Mouse (Mus musculus): ENCODE measurements around the gene Pld6. TPM values are rescaled to one million over a fixed set of nuclear protein-coding genes. Genes with fewer than 3 reads are reported as not detected.

Gene Pld6
- total RNA-seq, 2 experiments from 2014 or later = 0.44 to 0.66 TPM

- DNase-seq (ENCODE audit: low spot score in 2 of 2) = no peak
Observed at GRCm38 (mm10) chr11:59786444-59787198, 824 bp downstream of the Pld6 start.

DNA sequence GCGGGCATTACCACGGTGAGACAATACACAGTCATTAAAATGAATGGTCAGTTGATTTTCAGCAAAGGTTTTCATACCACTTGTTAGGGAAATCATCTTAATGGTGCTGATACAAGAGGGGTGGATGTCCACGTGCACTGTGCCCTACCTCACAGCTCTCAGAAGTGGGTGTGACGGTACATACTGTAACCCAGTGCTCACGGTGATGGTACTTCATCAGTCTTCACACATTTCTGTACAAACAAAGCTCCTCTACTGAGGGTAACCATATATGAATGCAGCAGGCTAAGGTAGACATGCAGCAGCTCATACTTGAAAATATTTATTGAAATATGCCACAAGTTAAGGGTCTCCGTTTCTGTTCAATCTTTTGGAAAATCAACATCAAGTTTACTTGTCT is 3.9 kb downstream of the Pld6 start:
- DNase-seq (ENCODE audit: low spot score in 2 of 2) = no peak

- no peak for DNase-seq (ENCODE audit: low spot score in 2 of 2)
Observed at GRCm38 (mm10) chr11:59782091-59782590, 5.3 kb downstream of the Pld6 start.

- DNase-seq (ENCODE audit: low spot score in 2 of 2) = no peak
Observed at GRCm38 (mm10) chr11:59780241-59780640, 7.2 kb downstream of the Pld6 start.

- no peak for DNase-seq (ENCODE audit: low spot score in 2 of 2)
Observed at GRCm38 (mm10) chr11:59779406-59779805, 8.0 kb downstream of the Pld6 start.

GRCm38 (mm10) chr11:59778874-59779223 is 8.6 kb downstream of the Pld6 start:
- DNase-seq (ENCODE audit: low spot score in 2 of 2) = no peak

- peak; percentile 58 to 78 for DNase-seq (ENCODE audit: low spot score in 2 of 2)
Observed at GRCm38 (mm10) chr11:59778181-59778873, 9.1 kb downstream of the Pld6 start.

DNA sequence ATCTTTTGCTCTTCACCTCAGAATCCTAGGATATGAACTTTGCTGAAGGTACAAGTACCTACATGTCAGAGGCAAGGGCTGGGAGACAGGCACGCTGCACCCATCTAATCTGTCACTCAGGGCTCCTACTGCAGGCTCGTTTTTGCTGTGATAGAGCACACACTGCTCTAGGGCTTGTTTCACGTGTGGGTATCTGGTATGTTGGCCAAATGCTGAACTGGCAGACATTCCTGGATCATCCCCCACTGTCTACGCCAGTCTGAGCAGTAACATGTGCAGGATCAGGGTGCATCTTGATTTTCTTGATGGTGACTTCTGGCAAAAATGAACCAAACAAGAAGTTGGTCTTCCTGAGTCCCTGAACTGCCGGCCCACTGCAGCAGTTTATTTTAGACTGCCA is 10.2 kb downstream of the Pld6 start:
- DNase-seq (ENCODE audit: low spot score in 2 of 2) = no peak

DNA sequence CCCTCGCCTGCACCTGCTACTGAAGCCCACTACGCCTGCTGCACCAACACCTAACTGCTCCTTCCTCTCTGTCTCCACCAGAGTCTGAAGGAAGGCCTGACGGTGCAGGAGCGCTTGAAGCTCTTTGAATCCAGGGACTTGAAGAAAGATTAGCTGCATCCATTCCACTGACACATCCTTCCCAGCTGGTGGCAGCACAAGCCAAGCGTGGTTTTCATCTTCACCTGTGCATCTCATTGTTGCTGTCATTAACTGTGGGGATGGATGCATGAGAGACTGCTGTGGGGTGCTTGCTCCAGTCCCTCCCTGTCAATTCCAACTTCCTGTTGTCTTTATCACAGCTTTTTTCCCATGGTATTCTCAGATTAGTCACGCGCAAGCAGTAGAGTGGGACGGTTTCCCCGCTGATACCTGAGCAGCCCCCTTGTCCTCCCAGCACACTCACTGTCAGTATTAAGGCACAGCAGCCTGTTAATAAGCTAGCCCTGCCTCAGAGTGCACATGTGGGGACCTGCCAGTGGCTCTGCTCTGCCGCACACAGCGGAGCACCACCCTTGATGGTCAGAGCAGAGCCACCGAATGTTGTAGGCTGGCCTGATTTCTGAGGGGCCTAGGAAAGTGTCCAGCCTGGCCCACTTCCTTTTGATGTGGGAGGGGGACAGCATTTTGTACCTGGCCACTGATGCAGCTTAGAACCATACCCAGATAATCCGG is 11.9 kb downstream of the Pld6 start:
- no peak for DNase-seq (ENCODE audit: low spot score in 2 of 2)

GRCm38 (mm10) chr11:59774522-59774921 is 12.9 kb downstream of the Pld6 start:
- no peak for DNase-seq (ENCODE audit: low spot score in 2 of 2)

DNA sequence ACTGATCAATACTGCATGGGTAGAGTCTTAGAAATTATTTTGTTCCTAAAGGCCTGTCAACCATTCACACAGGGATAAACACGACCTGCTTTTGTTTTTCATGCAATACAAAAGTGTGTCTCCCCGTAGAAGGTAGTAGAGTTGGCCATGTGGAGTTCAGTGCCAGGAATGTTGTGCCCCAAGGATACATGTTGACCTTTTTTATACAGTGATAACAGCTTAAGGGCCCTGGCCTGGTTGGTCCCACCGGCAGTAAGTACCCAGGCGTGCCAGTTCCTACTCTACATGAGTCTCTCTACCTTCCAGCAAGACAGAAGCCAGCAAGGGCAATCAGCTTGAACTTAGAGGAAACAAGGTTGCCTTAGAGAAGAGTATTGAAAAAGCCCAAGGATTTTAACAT is 14.5 kb downstream of the Pld6 start:
- no peak for DNase-seq (ENCODE audit: low spot score in 2 of 2)

DNA sequence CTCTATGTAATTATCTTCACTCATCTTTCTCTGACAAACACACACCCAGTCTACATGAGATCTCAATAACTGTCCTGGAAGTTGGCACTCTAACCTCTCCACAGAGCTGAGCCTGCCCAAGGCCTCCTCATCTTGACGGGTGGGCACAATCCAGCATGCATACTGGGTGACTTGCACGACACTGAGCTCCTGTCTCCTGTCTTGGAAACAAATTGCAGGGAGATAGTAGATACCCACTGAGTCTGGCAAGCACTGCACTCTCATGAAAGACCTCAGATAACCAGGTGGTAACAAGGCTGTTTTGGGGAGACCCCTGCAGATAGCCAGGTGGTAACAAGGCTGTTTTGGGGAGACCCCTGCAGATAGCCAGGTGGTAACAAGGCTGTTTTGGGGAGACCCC is 15.2 kb downstream of the Pld6 start:
- no peak for DNase-seq (ENCODE audit: low spot score in 2 of 2)

- DNase-seq (ENCODE audit: low spot score in 2 of 2) = no peak
Observed at GRCm38 (mm10) chr11:59770753-59771152, 16.7 kb downstream of the Pld6 start.

- no peak for DNase-seq (ENCODE audit: low spot score in 2 of 2)
Observed at GRCm38 (mm10) chr11:59769738-59770137, 17.7 kb downstream of the Pld6 start.

GRCm38 (mm10) chr11:59769307-59769706 is 18.1 kb downstream of the Pld6 start:
- DNase-seq (ENCODE audit: low spot score in 2 of 2) = no peak

- no peak for DNase-seq (ENCODE audit: low spot score in 2 of 2)
Observed at GRCm38 (mm10) chr11:59760796-59761195, 26.6 kb downstream of the Pld6 start.

GRCm38 (mm10) chr11:59759626-59760025 is 27.8 kb downstream of the Pld6 start:
- DNase-seq (ENCODE audit: low spot score in 2 of 2) = no peak

DNA sequence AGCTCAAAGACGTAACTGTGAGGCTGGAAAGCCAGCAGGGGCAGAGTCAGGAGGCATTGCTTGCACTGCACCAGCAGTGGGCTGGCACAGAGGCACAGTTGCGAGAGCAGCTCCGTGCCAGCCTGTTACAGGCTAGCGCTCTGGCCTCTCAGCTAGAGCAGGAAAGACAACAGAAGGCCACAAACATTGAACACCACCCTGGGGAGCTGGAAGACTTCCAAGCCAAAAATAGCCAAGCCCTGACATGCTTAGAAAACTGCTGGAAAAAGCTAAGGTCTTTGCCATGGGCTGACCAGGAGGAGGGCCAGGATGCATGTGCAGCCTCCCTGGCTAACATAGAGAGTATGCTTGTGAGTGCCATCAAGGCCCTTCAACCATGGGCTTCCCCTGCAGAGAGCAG is 28.3 kb downstream of the Pld6 start:
- peak in 1 of 2 experiments; percentile 40 for DNase-seq (ENCODE audit: low spot score in 2 of 2)

GRCm38 (mm10) chr11:59758191-59758985 is 29.1 kb downstream of the Pld6 start:
- DNase-seq (ENCODE audit: low spot score in 2 of 2) = no peak

- no peak for DNase-seq (ENCODE audit: low spot score in 2 of 2)
Observed at GRCm38 (mm10) chr11:59756351-59756750, 31.1 kb downstream of the Pld6 start.

GRCm38 (mm10) chr11:59754504-59754903 is 32.9 kb downstream of the Pld6 start:
- no peak for DNase-seq (ENCODE audit: low spot score in 2 of 2)

Measured in gastrocnemius, postnatal 4 days (tissue).